Mouse (Mus musculus): ENCODE results near the gene Hilpda.
A peak's percentile ranks its signal among the peaks of the same experiment; 100 is the strongest.

Hilpda gene

DNA sequence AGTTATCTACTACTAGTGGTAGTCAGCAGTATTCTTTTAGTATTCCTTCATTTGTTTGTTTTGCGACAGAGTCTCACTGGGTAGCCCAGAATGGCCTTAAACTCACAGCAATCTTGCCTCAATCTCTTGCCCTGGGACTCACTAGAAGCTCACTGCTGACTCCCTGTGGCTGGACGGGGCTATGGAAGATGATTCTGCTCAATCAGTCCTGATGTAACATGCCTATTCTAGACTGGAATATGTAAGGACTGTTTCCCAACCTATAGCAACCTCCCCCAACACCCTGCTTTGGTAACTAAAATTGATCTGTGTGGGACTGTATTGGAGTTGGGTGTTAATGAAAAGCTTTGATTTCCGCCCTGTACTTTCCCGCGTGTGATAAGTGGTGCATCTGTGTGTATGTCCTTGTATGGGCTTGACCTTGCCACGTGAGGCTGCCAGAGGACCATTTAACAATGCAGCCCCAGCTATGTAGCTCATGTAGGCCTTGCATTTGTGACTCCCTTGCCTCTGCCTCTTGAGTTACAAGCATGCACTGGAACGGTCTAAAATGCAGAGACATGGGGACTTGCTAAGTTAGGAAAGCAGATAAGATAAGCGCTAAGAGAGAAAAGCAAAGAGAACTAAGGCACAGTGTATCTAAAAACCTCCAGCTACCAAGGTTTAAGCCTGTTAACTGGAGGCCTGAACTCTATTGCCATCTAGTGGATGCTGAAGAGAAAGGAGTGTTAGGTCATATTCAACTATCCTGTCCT, 6.4 kb downstream of the Hilpda start:
- DNase-seq, result peak; percentile 65 to 78

DNA sequence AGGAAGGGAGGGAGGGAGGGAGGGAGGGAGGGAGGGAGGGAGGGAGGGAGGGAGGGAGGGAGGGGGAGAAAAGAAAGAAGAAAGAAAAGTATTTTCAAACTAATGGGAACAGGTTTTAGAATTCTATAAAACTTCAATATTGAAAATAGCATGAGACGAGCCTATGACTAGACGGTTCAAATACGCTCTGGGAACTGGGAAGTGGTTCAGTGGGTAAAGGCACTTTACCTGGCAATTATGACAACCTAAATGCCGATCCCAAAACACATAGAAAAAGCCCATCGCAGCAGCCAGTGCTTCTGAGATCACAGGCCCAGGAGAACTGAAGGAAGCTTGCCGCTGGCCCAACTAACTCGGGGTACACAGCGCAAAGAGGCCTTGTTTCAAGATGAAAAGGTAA, 7.0 kb downstream of the Hilpda start, which contains the start of gene Fam71f2:
Fam71f2 (plus strand) TSS at position 301 of the 400 bp plus-strand sequence.
- DNase-seq, result no peak

DNA sequence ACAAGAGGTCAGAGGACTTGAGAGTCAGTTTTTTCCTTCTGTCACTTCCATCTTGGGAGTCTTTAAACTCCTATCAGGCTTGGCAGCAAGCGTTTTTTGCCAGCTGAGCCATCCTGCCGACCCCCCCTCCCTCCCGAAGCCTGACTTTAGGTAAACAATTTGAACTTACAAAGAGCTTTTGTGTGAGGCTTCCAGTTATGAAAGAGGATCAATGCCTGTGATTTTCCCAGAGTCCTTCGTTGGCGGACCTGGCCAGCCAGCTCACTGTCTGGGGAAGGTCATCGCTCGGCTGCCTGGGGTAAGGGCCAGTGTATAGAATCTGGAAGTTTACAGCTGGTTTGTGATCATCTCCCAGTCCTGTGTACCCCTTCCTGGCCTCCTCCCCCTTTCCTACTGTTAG, 8.4 kb downstream of the Hilpda start:
- DNase-seq, result no peak

DNA sequence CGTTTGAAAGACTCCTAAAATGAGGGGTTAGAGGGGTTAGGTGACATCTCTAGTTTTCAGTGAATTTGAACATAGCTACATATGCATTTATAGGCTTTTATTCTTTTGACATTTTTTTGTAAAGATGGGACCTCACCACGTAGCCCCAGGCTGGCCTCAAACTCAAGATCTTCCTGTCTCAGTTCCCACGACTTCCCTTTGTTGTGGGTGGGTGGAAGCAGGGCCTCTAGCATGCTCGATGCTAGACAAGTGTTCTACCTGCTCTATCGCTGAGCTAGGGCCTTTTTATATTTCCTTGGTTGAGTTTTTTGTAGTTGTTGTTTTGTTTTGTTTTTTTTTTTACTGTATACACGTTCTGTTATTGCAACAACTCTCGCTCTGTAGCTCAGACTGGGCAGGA, 14.6 kb downstream of the Hilpda start:
- DNase-seq, result no peak

DNA sequence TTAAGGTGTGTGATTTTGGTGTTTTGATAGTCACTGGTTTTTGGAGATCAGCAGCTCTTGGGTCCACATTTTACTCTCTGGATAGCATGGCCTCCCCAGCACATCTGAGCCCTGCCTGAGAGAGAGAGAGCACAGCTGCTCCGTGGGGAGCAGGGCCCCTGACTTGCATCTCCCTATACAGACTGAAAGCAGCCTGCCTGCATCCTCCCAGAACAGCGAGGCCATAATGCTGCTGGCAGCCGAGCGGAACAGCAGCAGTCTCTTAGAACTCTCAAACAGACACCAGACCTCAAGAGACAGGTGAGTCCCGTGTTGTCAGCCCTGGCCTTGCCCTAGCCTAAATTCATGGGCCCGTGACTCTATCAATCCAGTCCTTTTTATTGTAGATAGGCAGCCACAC, 15.2 kb downstream of the Hilpda start:
- DNase-seq, result no peak

DNA sequence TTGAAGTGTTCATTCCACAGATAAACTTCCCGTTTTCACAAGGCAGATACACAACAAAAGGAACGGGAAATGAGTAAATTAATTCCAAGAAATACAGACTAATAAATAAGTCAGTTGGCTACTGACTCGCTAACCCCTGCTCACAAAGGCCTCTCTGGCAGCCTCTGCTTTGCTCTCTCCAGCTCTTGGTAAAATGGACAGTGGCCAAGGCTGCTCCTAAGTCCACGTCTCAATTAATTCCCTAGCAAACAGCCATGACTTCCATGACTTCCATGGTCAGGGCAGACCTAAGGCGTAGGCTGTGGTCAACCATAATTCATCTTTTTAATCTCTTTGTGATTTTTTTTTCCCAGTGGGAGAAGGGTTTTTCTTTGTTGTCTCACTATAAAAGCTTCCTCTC, 15.7 kb downstream of the Hilpda start:
- DNase-seq, result peak; percentile 65 to 68

DNA sequence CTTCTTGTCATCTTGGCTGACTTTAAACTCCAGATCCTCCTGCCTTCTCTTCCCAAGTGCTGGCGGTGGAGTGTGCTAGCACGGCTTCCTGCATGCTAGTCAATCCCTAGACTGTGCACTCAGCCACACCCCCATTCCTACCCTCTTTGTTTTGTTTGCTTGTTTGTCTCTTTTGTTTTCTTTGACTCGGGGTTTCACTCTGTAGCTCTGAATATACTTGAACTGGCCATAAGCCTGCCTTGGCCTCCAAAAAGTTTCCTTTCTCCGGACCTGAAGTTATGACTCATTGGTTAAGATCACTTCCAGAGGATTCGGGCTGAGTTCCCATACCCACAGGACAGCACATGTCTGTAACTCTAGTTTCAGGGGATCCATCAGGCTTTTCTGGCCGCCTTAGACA, 16.4 kb downstream of the Hilpda start:
- no peak for DNase-seq

DNA sequence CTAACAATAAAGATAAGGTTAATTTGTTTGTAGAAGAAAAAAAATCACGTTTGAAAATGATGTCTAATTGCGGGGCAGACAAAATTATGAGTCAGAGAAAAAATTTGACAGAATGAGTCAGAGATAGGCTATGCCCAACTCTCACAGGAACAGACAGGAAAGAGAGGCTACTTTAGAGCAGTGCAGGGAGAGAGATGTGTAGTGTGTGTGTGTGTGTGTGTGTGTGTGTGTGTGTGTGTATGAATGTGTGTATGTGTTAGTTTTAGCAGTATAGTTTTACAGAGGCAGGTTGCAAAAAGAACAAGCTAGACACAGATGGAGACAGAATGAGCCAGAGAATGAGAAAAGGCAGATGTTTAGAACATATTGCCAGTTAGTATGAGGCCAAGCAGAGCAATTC, 26.8 kb downstream of the Hilpda start:
- no peak for DNase-seq

DNA sequence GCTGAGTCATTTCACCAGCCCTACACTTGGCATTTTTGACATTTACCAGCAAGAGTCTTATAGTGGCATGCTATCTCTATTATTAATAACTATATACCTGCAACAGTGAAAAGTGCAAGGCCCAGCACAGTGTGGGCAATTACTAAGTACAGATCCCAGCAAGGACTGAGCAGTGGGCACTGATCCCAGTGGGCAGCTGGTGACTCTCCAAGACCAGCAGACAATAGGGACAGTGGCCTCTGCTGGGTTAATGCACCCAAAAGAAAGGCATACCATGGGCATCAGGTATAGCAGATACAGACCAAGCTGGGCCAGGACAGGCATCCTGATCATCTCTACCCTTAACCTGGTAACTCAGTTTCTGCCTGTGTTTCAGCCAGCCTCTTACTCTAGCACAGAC, 31.0 kb downstream of the Hilpda start:
- peak; percentile 50 to 59 for DNase-seq

DNA sequence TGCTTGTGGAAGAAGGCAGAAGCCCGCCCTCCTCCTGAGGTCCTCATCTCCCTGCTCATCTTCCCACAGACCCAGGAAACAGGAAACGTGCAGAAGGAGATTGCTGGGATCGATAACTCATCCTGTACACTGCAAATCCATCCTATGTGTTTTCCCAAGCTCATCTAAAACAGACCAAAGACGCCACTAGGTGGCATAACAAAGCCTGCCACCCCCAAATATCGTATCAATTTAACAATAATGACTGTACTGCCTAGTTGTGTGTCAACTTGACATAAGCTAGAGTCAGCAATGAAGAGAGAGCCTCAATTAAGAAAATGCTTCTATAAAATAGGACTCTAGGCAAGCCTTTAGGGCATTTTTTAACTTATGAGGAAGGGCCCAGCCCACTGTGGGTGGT, 31.4 kb downstream of the Hilpda start:
- DNase-seq, result peak; percentile 16 to 31

DNA sequence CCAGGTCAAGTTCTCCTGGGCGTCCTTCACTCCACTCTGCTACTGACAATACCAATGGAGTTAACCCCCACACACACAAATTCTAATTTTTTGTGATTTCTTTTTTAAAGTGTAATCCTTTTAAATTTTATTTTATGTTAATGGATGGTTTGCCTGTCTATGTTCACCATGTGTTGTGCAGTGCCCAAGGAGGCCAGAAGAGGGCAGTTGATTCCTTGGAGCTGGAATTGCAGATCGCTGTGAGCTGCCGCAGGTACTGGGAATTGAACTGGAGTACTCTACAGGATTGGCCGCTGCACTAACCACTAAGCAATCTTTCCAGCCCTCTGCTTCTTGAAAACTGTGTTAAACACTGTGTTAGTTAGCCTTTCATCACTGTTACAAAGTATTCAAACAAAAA, 33.2 kb downstream of the Hilpda start:
- no peak for DNase-seq

DNA sequence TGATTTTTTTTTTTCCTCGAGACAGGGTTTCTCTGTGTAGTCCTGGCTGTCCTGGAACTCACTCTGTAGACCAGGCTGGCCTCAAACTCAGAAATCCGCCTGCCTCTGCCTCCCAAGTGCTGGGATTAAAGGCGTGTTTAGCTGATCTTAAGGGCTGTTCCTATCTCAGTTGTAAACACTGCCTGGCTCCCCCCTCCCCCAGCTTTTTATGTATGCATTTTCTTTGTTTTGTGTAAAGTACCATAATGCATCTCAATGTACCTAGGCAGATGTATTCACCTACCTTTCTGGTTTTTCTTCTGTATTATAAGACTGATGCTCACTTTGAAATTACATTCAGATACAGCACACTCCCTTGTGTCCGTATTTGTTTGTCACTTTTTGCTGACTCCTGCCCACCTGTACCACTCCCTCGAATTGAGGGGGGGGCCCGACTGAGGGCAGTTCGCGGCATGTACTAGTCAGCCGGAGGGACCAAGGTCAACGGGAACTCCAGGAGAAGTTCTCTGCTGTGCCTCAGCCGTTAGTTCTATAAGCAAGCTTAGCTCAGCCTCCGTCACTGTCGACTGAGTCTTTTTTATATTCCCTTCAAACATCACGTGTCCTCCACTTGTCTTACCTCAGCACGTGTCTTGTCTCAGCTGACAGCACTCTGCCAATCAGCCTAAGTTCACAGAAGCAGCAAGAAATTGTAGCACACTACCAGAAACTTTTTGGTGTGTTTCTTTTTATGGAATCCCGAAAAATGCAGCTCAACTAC, 36.7 kb downstream of the Hilpda start:
- no peak for DNase-seq

DNA sequence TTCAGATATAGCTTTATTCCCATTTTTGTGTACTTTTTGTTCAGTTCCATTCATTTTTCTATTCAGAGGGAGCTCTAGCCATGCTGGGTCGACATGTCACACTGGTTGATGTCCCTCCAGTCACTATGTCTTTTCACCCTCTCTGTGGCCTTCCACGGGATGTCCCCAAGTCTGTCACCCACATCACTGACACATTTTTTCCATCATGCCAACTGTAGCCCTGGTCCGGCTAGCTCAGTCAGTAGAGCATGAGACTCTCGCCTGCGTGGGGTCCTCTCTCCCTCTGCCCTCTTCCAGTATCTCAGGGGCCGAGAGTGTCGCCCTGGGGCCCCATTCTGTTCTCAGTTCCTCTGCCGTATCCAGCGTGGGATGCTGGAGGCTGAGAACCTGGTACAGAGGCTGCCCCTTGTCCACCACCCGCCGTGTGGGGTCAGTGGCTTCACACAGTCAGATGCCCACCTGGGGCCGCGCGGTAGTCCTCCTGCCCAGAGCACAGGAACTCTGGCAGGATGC, 41.5 kb downstream of the Hilpda start:
- no peak for DNase-seq

DNA sequence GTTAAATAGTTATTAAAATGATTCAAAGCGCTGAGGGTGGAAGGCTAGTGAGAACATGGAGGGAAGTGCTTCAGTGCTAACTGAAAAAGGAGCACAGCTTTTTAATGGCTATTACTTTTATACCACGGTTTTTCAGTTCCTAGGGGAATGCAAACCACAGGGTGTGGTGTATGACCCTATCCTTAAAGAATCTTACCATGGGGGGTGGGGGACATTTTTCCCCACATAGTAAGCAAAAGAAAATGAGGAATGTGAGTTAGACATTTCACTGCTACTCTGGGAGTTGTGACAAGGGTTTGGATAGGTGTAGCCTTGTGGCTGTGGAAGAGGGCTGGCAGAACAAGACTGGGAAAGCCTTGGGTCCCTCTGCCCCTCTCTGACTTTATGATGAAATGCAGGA, 45.0 kb downstream of the Hilpda start:
- no peak for DNase-seq

DNA sequence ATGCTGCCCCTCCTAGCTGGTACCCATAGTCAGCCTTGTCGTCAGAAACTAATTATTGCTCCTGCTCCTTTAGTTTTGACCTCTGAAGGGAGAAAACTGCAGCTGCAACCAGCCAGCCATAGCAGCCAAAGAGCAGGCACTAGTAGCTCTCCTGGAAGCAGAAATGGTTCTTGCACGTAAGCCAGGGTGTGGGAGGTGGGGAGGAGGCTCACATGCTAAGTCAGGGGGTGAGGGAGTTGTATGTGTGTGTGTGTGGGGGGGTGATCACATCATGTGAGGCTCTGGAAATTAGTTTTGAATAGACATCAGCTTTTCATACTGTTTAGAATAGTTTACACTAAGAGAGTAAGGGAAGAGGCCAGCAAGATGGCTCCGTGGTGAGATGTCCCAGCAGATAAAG, 45.7 kb downstream of the Hilpda start:
- no peak for DNase-seq

DNA sequence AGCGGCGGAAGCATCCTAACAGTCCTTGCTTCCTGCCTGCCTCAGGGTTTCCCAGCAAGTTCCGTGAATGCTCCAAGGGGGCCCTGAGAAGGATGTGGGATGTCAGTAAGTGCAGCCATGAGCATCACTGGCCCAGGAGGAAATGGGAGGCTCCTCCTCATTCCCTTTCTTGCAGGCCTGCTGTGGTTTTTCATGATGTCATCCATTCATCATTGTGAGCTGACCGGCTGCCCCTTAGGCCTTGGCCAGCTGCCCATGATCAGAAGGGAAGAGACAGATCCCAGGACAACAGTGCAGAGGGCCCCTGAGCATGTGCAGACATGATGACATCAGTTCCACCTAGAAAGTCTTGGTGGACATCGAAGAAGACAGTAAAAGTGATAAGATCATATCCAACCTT, 46.6 kb downstream of the Hilpda start, which contains the start of gene Fam71f1:
Fam71f1 (plus strand) TSS at position 262 of the 400 bp plus-strand sequence.
- DNase-seq, result peak; percentile 17 to 26

DNA sequence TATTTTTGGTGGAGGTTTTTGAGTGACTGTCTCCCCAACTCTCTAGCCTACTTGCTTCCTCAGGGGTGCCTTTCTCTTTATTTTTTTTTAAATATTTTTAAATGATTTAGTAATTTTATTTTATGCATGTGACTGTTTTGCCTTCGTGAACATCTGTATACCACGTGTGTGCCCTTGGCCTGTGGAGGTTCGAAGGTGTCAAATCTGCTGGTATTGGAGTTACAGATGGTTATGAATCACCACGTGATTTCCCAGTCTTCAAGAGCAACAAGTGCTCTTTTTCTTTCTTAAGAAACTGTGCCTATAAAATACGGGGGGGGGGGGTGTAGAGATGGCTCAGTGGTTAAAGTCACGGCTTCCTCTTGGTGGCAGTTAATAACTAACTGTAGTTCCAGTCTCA, 49.3 kb downstream of the Hilpda start:
- DNase-seq, result no peak

DNA sequence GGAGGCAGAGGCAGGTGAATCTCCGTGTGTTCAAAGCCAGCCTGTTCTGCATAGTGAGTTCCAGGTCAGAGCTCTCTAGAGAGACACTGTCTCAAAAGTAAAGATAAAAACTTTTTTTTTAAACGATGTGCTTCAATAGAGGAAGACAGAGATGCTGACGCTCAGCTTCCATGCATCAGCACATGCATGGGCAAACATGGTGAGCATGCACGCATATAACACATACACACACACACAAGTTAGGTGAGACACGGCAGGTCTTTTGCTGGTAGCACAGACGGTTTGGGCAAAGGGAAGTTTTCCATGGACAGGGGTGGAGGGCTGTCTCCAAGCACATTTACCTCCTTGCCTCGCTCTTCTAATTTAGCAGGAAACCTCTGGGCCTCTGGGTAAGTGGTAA, 49.9 kb downstream of the Hilpda start:
- no peak for DNase-seq

DNA sequence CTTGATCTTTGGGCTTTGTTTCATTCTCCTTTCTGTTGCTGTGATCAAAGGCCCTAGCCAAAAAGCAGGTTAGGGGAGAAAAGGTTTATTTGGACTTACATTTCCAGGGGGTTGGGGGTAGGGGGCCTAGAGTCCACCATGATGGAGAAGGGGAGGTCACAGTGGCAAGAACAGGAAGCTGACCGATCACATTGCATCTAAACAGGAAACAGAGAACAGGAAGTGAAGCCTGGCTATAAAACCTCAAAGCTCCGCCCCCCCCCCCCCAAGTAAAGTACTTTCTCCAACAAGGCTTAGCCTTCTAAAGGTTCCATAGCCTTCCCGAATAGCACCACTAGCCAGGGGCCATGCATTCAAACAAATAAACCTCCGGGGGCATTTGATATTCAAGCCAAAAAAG, 50.4 kb downstream of the Hilpda start:
- DNase-seq, result no peak

All from cerebellum, postnatal 10 days (tissue).